Mouse (Mus musculus): ENCODE measurements around the gene Car2.

DNA sequence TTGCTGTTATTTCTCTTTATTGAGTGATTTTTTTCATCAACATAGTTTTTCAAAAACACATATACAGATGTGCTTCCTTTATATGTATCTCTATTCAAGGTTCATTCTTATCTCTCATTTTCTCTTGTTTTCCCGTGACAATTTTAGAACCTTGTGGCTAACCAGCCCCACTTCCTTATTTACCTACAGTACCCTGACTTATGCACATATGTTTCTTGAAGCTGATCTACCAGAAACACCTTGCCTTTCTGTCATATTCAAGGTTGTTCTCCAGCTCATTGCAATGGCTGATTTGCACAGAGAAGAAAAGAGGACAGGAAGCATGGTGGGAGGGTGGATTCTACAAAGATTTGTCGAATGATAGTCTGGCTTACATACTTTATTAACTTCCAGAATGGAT is 29.3 kb downstream of the Car2 start:
- TF ChIP-seq CTCF (IDR thresholded peaks at IDR 0.05; ENCODE audit: borderline replicate concordance, control insufficient read depth, extremely low read depth, insufficient read depth, low read length, poor library complexity) (no peak), POLR2A (IDR thresholded peaks at IDR 0.05; ENCODE audit: control insufficient read depth, extremely low read depth, insufficient read depth, low read length, poor library complexity) (no peak)

Data from thymus, adult 2 months (tissue).